Mouse (Mus musculus) neural tube, embryonic 11.5 days (tissue): ENCODE measurements around the gene Cgref1. TPM values are rescaled to one million over a fixed set of nuclear protein-coding genes. Genes with fewer than 3 reads are reported as not detected.

Experiments
- ATAC-seq: fragments of 200-750 bp; cut with Nextera tagmentation; 2 replicates; pipeline ENCODE4 v1.8.0; 2017; ENCODE audit warnings: moderate number of reproducible peaks, mild to moderate bottlenecking, moderate TSS enrichment, moderate library complexity; ENCODE audit not compliant: insufficient read depth, low FRiP score, low TSS enrichment
- DNase-seq: peaks from one replicate; pipeline ENCODE4 v3.0.0-alpha.2; 2015; ENCODE audit warnings: low spot score
- H3K27ac ChIP-seq: fragments of 300-500 bp; sonication (generic); 2 replicates; pipeline ENCODE4 v1.5.1; 2014; ENCODE audit warnings: low read depth, mild to moderate bottlenecking, low read length
- H3K27me3 ChIP-seq: fragments of 300-500 bp; sonication (generic); 2 replicates; pipeline ENCODE4 v1.6.1; 2014; ENCODE audit warnings: mild to moderate bottlenecking, low read length, mixed read lengths; ENCODE audit not compliant: control insufficient read depth, insufficient read depth
- H3K36me3 ChIP-seq: fragments of 300-500 bp; sonication (generic); 2 replicates; pipeline ENCODE4 v1.6.1; 2014; ENCODE audit warnings: mild to moderate bottlenecking, low read length, moderate library complexity, mixed read lengths; ENCODE audit not compliant: control insufficient read depth, insufficient read depth
- H3K4me1 ChIP-seq: fragments of 300-500 bp; sonication (generic); 2 replicates; pipeline ENCODE4 v1.6.1; 2014; ENCODE audit warnings: low read length, mixed read lengths; ENCODE audit not compliant: control insufficient read depth, insufficient read depth
- H3K4me2 ChIP-seq: fragments of 300-500 bp; sonication (generic); 2 replicates; pipeline ENCODE4 v1.6.1; 2014; ENCODE audit warnings: low read depth, mild to moderate bottlenecking, moderate library complexity
- H3K4me3 ChIP-seq: fragments of 300-500 bp; sonication (generic); 2 replicates; pipeline ENCODE4 v1.5.1; 2014; ENCODE audit warnings: low read depth, low read length
- H3K9ac ChIP-seq: fragments of 300-500 bp; sonication (generic); 2 replicates; pipeline ENCODE4 v1.6.1; 2014; ENCODE audit warnings: mild to moderate bottlenecking, low read length
- H3K9me3 ChIP-seq: fragments of 300-500 bp; sonication (generic); 2 replicates; pipeline ENCODE4 v1.6.1; 2016; ENCODE audit warnings: low read length; ENCODE audit not compliant: control insufficient read depth
- WGBS: fragments of 180-500 bp; shearing (Covaris S2); extraction: QIAGEN DNeasy Blood & Tissue Kit; methylation state at CpG from one replicate; pipeline ENCODE4 v1.1.7; 2014; 5-methylcytosine and 5-hydroxymethylcytosine counted together
- polyA plus RNA-seq: library from polyadenylated mRNA; unstranded; fragments of >200 nt; fragmentation: Nextera tagmentation; extraction: Ambion mirVana; gene quantifications from 2 replicates; pipeline ENCODE4 v1.2.1, GENCODE M21; 2014

The Cgref1 gene
- polyA plus RNA-seq, 1 experiment from 2014 or later = 9.1 TPM

DNA sequence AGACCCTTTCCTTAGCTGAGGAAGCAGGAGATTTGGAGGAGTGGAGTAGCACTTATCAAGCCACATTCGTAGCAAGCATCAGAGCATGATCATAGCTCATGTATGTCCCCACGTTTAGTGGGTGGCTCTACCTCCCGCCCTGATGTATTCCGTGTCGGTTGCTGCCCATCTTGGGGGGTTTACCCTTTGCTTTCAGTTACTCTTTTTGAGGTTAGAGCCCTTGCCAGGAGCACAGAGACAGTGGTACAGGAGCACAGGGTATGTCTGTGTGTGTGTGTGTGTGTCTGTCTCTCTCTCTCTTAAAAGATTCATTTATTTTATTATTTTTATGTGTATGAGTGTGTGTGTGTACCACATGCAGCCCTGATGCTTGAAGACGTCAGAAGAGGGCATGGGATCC is 22.3 kb downstream of the Cgref1 start:
- Histone ChIP-seq H3K4me3 (no peak overlapping the region), H3K4me1 (peaks cover 8% of the 10 kb centered on the region), H3K27ac (no peak overlapping the region), H3K27me3 (no peaks in the 10 kb centered on the region), H3K9me3 (no peaks in the 10 kb centered on the region), H3K4me2 (no peak overlapping the region), H3K9ac (no peak overlapping the region), H3K36me3 (peaks cover under 1% of the 10 kb centered on the region; the same call in 1 of the 2 replicates)
- ATAC-seq (no peak), DNase-seq (no peak)
- 90% methylated on average over 6 of the region's 6 CpGs for WGBS

DNA sequence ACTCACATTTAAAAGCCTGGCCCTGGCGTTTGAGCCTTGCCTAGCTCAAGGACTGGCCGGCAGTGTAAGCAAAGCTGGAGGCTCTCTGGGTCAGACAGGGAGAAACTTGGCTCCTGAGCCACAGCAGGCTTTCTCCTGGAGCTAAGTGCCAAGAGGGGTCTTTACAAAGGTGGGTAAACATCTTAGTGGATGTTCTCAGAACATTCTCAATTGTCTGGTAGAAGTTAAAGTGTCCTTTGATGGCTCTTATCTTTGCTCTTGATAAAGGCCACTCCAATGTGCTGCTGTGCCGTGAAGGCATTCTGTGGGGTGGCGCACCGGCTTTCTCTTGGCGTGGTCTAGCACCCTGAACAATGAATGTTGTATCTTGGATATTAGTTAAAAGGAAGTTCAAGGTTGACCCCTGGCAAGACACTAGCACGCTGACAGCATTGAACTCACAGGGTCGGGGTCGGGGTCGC is 22.8 kb downstream of the Cgref1 start:
- Histone ChIP-seq H3K4me2 (0 out of 2 replicates have a peak overlapping the region, but pooled peaks have one; percentile 5), H3K4me3 (no peak overlapping the region), H3K27me3 (no peaks in the 10 kb centered on the region), H3K36me3 (peaks cover 4% of the 10 kb centered on the region; the same call in 1 of the 2 replicates), H3K9me3 (no peaks in the 10 kb centered on the region), H3K27ac (no peak overlapping the region), H3K9ac (no peak overlapping the region; the same call in 1 of the 2 replicates), H3K4me1 (peaks cover 8% of the 10 kb centered on the region)
- DNase-seq (no peak), ATAC-seq (no peak)
- WGBS = 74% methylated on average over 10 of the region's 10 CpGs

GRCm38 (mm10) chr5:30921256-30922033 is 23.9 kb downstream of the Cgref1 start, which contains the start of gene Khk:
Khk (plus strand) TSS chr5:30921431.
- no peaks in the 10 kb centered on the region for H3K27me3 ChIP-seq
- under 1% methylated on average over 40 of the region's 40 CpGs for WGBS
- H3K4me3 ChIP-seq = peak within 1 kb of the TSS; percentile 40
- H3K9ac ChIP-seq = peak within 1 kb of the TSS; percentile 57
- H3K27ac ChIP-seq = peak within 1 kb of the TSS; percentile 9; the same call in 1 of the 2 replicates
- H3K36me3 ChIP-seq = peaks cover 4% of the 10 kb centered on the region; the same call in 1 of the 2 replicates
- H3K4me1 ChIP-seq = peaks cover 8% of the 10 kb centered on the region
- peak; percentile 80 for ATAC-seq
- peak within 1 kb of the TSS; percentile 82 for H3K4me2 ChIP-seq
- no peaks in the 10 kb centered on the region for H3K9me3 ChIP-seq
- peak; percentile 92 for DNase-seq

DNA sequence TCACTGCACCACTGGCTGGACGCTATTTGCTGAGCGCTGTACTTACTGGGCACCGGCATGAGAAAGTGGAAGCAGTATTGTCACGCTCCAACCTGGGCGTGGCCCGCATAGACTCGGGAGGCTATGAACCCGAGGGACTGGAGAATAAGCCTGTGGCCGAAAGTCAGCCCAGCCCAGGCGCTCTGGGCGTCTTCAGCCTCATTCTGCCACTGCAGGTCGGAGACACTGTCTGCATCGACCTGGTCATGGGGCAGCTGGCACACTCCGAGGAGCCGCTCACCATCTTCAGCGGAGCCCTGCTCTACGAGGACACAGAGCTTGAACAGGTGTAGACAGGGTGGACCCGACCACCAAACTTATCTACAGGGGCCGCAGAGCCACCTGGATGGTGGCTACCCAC is 24.8 kb downstream of the Cgref1 start:
- H3K36me3 ChIP-seq = peaks cover 4% of the 10 kb centered on the region; the same call in 1 of the 2 replicates
- H3K9ac ChIP-seq = no peak overlapping the region
- 0 out of 2 replicates have a peak overlapping the region, but pooled peaks have one; percentile 82 for H3K4me2 ChIP-seq

GRCm38 (mm10) chr5:30919831-30920614 is 25.4 kb downstream of the Cgref1 start:
- no peaks in the 10 kb centered on the region for H3K27me3 ChIP-seq
- H3K36me3 ChIP-seq = peaks cover 4% of the 10 kb centered on the region; the same call in 1 of the 2 replicates
- H3K9me3 ChIP-seq = no peaks in the 10 kb centered on the region
- H3K9ac ChIP-seq = no peak overlapping the region
- no peak overlapping the region for H3K4me3 ChIP-seq
- DNase-seq (no peak), ATAC-seq (no peak)
- peaks cover 10% of the 10 kb centered on the region for H3K4me1 ChIP-seq
- H3K27ac ChIP-seq = no peak overlapping the region
- WGBS = 65% methylated on average over 11 of the region's 11 CpGs
- no peak overlapping the region for H3K4me2 ChIP-seq

More for the DNA sequence above, 24.8 kb downstream of the Cgref1 start:
- Histone ChIP-seq H3K4me3 (no peak overlapping the region), H3K27me3 (no peaks in the 10 kb centered on the region), H3K27ac (no peak overlapping the region), H3K9me3 (no peaks in the 10 kb centered on the region), H3K4me1 (peaks cover 8% of the 10 kb centered on the region)
- WGBS = 57% methylated on average over 19 of the region's 19 CpGs
- no peak for ATAC-seq
- no peak for DNase-seq

- no peak overlapping the region for H3K4me2 ChIP-seq
- H3K9me3 ChIP-seq = no peaks in the 10 kb centered on the region
- no peak overlapping the region for H3K27ac ChIP-seq
- DNase-seq (no peak), ATAC-seq (no peak)
- no peaks in the 10 kb centered on the region for H3K27me3 ChIP-seq
- peaks cover 17% of the 10 kb centered on the region for H3K4me1 ChIP-seq
- 81% methylated on average over 8 of the region's 8 CpGs for WGBS
- H3K9ac ChIP-seq = no peak overlapping the region
- H3K36me3 ChIP-seq = peaks cover 4% of the 10 kb centered on the region; the same call in 1 of the 2 replicates
- no peak overlapping the region for H3K4me3 ChIP-seq
Observed at GRCm38 (mm10) chr5:30918691-30919090, 26.7 kb downstream of the Cgref1 start.

DNA sequence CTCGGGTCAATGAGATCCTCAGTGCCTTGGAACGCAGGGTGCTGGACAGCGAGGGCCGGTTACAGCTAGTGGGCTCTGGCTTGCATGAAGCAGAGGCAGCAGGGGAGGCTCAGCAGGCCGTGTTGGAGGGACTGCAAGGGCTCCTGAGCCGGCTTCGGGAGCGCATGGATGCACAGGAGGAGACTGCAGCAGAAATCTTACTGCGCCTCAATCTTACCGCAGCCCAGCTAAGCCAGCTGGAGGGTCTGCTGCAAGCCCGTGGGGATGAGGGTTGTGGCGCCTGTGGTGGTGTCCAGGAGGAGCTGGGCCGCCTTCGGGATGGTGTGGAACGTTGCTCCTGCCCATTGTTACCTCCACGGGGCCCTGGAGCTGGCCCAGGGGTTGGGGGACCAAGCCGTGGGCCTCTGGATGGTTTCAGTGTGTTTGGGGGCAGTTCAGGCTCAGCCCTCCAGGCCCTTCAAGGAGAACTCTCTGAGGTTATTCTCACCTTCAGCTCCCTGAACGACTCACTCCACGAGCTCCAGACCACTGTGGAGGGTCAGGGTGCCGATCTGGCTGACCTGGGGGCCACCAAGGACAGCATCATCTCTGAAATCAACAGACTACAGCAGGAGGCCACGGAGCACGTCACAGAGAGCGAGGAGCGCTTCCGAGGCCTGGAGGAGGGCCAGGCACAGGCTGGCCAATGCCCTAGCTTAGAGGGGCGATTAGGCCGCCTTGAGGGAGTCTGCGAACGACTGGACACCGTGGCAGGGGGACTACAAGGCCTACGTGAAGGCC is 27.3 kb downstream of the Cgref1 start:
- ATAC-seq = no peak
- peaks cover 4% of the 10 kb centered on the region; the same call in 1 of the 2 replicates for H3K36me3 ChIP-seq
- no peak overlapping the region for H3K4me2 ChIP-seq
- no peak overlapping the region for H3K27ac ChIP-seq
- H3K27me3 ChIP-seq = no peaks in the 10 kb centered on the region
- H3K4me3 ChIP-seq = no peak overlapping the region
- H3K9me3 ChIP-seq = no peaks in the 10 kb centered on the region
- WGBS = 87% methylated on average over 31 of the region's 31 CpGs
- H3K9ac ChIP-seq = no peak overlapping the region
- peaks cover 17% of the 10 kb centered on the region for H3K4me1 ChIP-seq
- DNase-seq = no peak

GRCm38 (mm10) chr5:30917348-30917747 is 28.0 kb downstream of the Cgref1 start:
- DNase-seq (no peak), ATAC-seq (no peak)
- Histone ChIP-seq H3K36me3 (peaks cover 4% of the 10 kb centered on the region; the same call in 1 of the 2 replicates), H3K4me2 (no peak overlapping the region), H3K4me3 (no peak overlapping the region), H3K4me1 (peaks cover 22% of the 10 kb centered on the region), H3K27ac (no peak overlapping the region), H3K27me3 (no peaks in the 10 kb centered on the region), H3K9ac (no peak overlapping the region), H3K9me3 (no peaks in the 10 kb centered on the region)
- 87% methylated on average over 11 of the region's 11 CpGs for WGBS
